Mouse (Mus musculus) kidney, adult 9 months (tissue): ENCODE results near the gene Bcl7c.
A peak's percentile ranks its signal among the peaks of the same experiment; 100 is the strongest.
"Not testable (repeated sequence)": the region's sequence is repeated elsewhere in the genome, so short reads cannot be mapped to it uniquely, and the experiment has no call there.

Experiments
- DNase-seq: peaks from one replicate; pipeline ENCODE4 v3.0.0; 2022

The Bcl7c gene

GRCm38 (mm10) chr7:127714816-127715215 is 6.1 kb upstream of the Bcl7c start:
- no peak for DNase-seq

GRCm38 (mm10) chr7:127712461-127713385 is 4.0 kb upstream of the Bcl7c start, which contains the start of gene Ctf1:
Gene Ctf1, plus strand, starts transcription at chr7:127712736.
- DNase-seq: peak; percentile 83

GRCm38 (mm10) chr7:127711456-127711855 is 2.7 kb upstream of the Bcl7c start:
- DNase-seq: no peak

- no peak for DNase-seq
Observed at GRCm38 (mm10) chr7:127711031-127711430, 2.3 kb upstream of the Bcl7c start.

- no peak for DNase-seq
Observed at GRCm38 (mm10) chr7:127709261-127709979, 687 bp upstream of the Bcl7c start.

- DNase-seq: no peak
Observed at GRCm38 (mm10) chr7:127707957-127708206, 851 bp downstream of the Bcl7c start.

- DNase-seq: no peak
Observed at GRCm38 (mm10) chr7:127707045-127707956, 1.4 kb downstream of the Bcl7c start.

GRCm38 (mm10) chr7:127705706-127706105 is 3.0 kb downstream of the Bcl7c start:
- DNase-seq: no peak

- no peak for DNase-seq
Observed at GRCm38 (mm10) chr7:127704598-127704997, 4.1 kb downstream of the Bcl7c start.

GRCm38 (mm10) chr7:127703561-127704178 is 5.1 kb downstream of the Bcl7c start:
- DNase-seq: peak; percentile 79

- DNase-seq: no peak
Observed at GRCm38 (mm10) chr7:127700712-127701331, 7.9 kb downstream of the Bcl7c start.

GRCm38 (mm10) chr7:127698986-127699385 is 9.7 kb downstream of the Bcl7c start:
- no peak for DNase-seq

GRCm38 (mm10) chr7:127693730-127694129 is 15.0 kb downstream of the Bcl7c start:
- DNase-seq: not testable (repeated sequence)

GRCm38 (mm10) chr7:127693290-127693689 is 15.4 kb downstream of the Bcl7c start:
- DNase-seq: no peak

- peak; percentile 67 for DNase-seq
Observed at GRCm38 (mm10) chr7:127691221-127691989, 17.3 kb downstream of the Bcl7c start.

GRCm38 (mm10) chr7:127689626-127690280 is 19.0 kb downstream of the Bcl7c start:
- no peak for DNase-seq

GRCm38 (mm10) chr7:127688935-127689334 is 19.8 kb downstream of the Bcl7c start:
- DNase-seq: no peak

GRCm38 (mm10) chr7:127686740-127687449 is 21.8 kb downstream of the Bcl7c start:
- no peak for DNase-seq

GRCm38 (mm10) chr7:127685304-127686018 is 23.3 kb downstream of the Bcl7c start:
- no peak for DNase-seq
